Mouse (Mus musculus) heart, embryonic 13.5 days (tissue): ENCODE results near the gene 1700001C19Rik. TPM values are rescaled to one million over a fixed set of nuclear protein-coding genes. Genes with fewer than 3 reads are reported as not detected.

Source experiments
- ATAC-seq: fragments of 200-750 bp; cut with Nextera tagmentation; 2 replicates; pipeline ENCODE4 v1.8.0; 2017; ENCODE audit warnings: moderate TSS enrichment; ENCODE audit not compliant: insufficient number of reproducible peaks, low FRiP score, low TSS enrichment; ENCODE audit errors: extremely low read depth
- H3K27ac ChIP-seq: fragments of 300-500 bp; sonication (generic); replicated peaks from 2 replicates; pipeline ENCODE4 v1.5.1; 2015; ENCODE audit warnings: moderate library complexity, mild to moderate bottlenecking, inconsistent platforms
- H3K27me3 ChIP-seq: fragments of 300-500 bp; sonication (generic); replicated peaks from 2 replicates; pipeline ENCODE4 v1.6.1; 2015; ENCODE audit warnings: mild to moderate bottlenecking, inconsistent platforms
- H3K36me3 ChIP-seq: fragments of 300-500 bp; sonication (generic); 2 replicates; pipeline ENCODE4 v1.6.1; 2015; ENCODE audit warnings: mild to moderate bottlenecking, inconsistent platforms
- H3K4me1 ChIP-seq: fragments of 300-500 bp; sonication (generic); 2 replicates; pipeline ENCODE4 v1.6.1; 2015; ENCODE audit warnings: inconsistent platforms
- H3K4me2 ChIP-seq: fragments of 300-500 bp; sonication (generic); 2 replicates; pipeline ENCODE4 v1.6.1; 2015; ENCODE audit warnings: inconsistent platforms, mild to moderate bottlenecking, moderate library complexity
- H3K4me3 ChIP-seq: fragments of 300-500 bp; sonication (generic); 2 replicates; pipeline ENCODE4 v1.5.1; 2015; ENCODE audit warnings: moderate library complexity, mild to moderate bottlenecking, inconsistent platforms
- H3K9ac ChIP-seq: fragments of 300-500 bp; sonication (generic); 2 replicates; pipeline ENCODE4 v1.6.1; 2015; ENCODE audit warnings: inconsistent platforms, mild to moderate bottlenecking, moderate library complexity
- H3K9me3 ChIP-seq: fragments of 300-500 bp; sonication (generic); 2 replicates; pipeline ENCODE4 v1.6.1; 2016; ENCODE audit warnings: inconsistent platforms
- WGBS: fragments of 180-500 bp; shearing (Covaris S2); methylation state at CpG from one replicate; pipeline ENCODE4 v1.1.7; 2015; ENCODE audit warnings: mixed read lengths; 5-methylcytosine and 5-hydroxymethylcytosine counted together
- polyA plus RNA-seq: library from polyadenylated mRNA; unstranded; fragments of >200 nt; fragmentation: Nextera tagmentation; extraction: Ambion mirVana; gene quantifications from 2 replicates; pipeline ENCODE4 v1.2.1, GENCODE M21; 2015

The 1700001C19Rik gene
- polyA plus RNA-seq, 1 experiment from 2014 or later = 0.66 TPM

DNA sequence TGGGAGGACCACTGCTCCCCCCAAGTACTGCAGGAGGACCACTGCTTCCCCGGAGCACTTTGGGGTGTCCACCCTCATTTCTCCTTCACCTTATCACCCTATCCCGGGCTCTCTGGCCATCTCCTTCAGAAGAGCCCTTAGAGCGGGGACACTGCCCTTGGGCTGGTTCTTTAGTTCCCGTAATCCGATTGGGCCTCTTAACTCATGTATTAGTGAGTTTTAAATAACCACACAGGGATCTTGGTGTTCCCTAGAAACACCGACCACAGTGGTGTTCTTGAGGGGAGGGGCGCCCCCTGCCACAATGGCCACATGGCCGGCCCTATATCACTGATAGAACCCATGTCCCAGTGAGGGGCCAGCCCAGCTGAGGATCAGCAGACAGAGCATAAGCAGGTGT is 38.1 kb downstream of the 1700001C19Rik start:
- Histone ChIP-seq H3K4me1 (peaks cover 12% of the 10 kb centered on the region), H3K9me3 (no peaks in the 10 kb centered on the region), H3K4me3 (no peak overlapping the region), H3K27ac (no peak overlapping the region), H3K4me2 (no peak overlapping the region), H3K36me3 (no peaks in the 10 kb centered on the region), H3K9ac (no peak overlapping the region), H3K27me3 (peaks cover 61% of the 10 kb centered on the region)
- WGBS = 71% methylated on average over 8 of the region's 8 CpGs
- no peak for ATAC-seq

DNA sequence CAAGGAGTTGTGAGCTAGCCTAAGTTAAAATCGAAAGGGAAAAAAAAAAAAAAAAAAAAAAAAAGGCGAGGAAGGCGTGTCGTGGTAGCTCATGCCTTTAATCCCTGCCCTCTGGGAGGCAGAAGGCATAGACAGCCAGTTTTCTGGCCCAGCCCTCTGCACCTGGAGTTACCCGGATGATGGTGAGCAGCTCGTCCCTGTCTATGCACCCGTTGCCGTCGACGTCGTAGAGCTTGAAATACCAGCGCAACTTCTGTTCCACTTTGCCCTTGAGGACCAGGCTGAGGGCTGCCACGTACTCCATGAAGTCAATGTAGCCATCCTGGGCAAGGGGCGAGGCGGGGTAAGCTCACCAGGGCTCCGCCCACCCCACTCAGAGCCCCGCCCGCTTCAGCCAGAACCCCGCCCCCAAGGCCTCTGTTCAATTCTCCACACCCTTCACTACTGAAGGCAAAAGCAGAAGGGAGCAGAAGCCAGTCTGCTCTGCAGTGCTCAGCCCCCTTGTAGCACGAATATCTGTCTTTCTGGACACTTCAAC is 41.7 kb downstream of the 1700001C19Rik start:
- Histone ChIP-seq H3K4me3 (peak overlapping the region; percentile 38), H3K4me2 (peak overlapping the region; percentile 65), H3K9ac (peak overlapping the region; percentile 70), H3K4me1 (peaks cover 12% of the 10 kb centered on the region), H3K9me3 (no peaks in the 10 kb centered on the region), H3K27ac (no peak overlapping the region), H3K27me3 (peaks cover 68% of the 10 kb centered on the region), H3K36me3 (no peaks in the 10 kb centered on the region)
- ATAC-seq = no peak
- 2% methylated on average over 20 of the region's 20 CpGs for WGBS

DNA sequence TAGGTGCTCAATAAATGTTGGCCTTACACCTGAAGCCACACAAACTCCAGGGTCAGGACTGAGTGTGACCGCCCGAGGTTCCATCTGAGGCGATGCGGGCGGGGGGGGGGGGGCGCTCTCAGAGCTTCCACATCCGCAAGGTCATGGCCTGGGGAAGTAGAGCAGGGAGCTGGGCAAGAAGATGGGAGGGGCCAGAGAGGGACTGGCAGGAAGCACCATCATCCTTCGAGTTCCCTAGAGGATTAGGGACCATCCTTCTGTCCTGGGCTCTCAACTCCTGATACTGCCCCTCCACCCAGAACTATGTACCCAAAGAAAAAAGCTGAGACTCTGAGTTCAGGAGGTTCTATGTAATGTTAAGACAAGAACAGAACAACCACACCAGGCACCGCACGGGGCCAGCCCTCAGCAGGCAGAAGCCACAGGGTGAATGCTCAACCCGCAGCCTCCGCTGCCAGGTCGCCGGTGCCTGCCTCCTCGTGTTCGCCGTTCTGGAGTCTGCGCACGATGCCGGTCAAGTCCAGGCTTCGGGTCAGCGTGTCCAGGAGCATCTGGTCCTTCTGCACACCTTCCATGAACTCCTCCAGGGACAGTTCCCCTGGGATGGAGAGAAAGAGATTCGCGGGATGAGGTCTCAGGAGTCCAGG is 42.8 kb downstream of the 1700001C19Rik start:
- H3K4me1 ChIP-seq = peaks cover 12% of the 10 kb centered on the region
- H3K27ac ChIP-seq = no peak overlapping the region
- H3K4me3 ChIP-seq = peak overlapping the region; percentile 38
- H3K36me3 ChIP-seq = no peaks in the 10 kb centered on the region
- H3K4me2 ChIP-seq = peak overlapping the region; percentile 65
- H3K9ac ChIP-seq = peak overlapping the region; percentile 70
- peaks cover 58% of the 10 kb centered on the region for H3K27me3 ChIP-seq
- ATAC-seq = no peak
- no peaks in the 10 kb centered on the region for H3K9me3 ChIP-seq
- 19% methylated on average over 24 of the region's 24 CpGs for WGBS

DNA sequence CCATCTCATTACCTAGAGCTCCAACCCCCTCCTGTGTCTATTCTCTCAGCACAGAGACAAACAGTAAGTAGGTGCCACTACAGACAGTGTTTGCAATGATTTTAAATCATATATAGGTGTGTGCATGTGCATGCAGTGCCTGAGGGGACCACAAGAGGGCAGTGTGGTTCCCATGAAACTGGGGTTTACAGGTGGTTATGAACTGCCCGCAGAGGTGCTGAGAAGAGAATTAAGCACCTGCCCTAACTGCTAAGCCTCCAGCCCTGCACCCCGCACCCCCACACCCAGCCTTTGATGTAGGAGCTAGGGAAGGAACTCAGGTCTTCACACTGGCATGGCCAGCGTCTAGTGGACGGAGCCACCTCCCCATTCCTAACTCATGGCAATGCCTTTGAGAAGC is 50.5 kb downstream of the 1700001C19Rik start:
- Histone ChIP-seq H3K9me3 (0 out of 2 replicates have a peak, but pooled peaks cover 7% of the 10 kb centered on the region), H3K4me1 (no peaks in the 10 kb centered on the region), H3K4me2 (no peak overlapping the region), H3K4me3 (no peak overlapping the region), H3K27ac (no peak overlapping the region), H3K27me3 (peaks cover 6% of the 10 kb centered on the region; the same call in 1 of the 2 replicates), H3K9ac (no peak overlapping the region), H3K36me3 (peaks cover 10% of the 10 kb centered on the region)
- 63% methylated on average over 4 of the region's 4 CpGs for WGBS
- no peak for ATAC-seq

DNA sequence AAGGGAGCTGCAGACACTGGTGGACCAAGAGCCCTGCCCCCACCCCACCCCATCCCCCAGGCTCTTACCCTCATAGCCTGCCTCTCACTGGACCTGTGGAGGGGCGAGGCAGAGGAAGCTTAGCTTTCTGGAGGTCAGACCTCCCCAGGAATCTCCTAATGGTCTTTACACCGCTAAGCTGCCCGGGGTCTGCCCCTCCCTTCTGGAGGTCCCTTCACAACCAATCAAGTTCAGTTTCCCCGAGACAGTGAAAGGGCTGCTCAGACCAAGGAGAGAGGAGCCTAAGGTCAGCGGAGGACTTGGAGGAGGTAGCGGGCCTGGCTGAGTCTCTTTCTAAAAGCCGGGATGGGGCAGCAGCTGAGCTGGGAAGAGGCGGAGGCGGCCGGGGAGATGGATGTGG is 52.0 kb downstream of the 1700001C19Rik start, which contains the start of gene Guca1b:
Guca1b (plus strand) TSS at position 249 of the 400 bp plus-strand sequence.
- Histone ChIP-seq H3K27ac (no peak within 1 kb of the TSS), H3K4me1 (no peaks in the 10 kb centered on the region), H3K4me2 (no peak within 1 kb of the TSS), H3K27me3 (0 out of 2 replicates have a peak, but pooled peaks cover 4% of the 10 kb centered on the region), H3K9ac (no peak within 1 kb of the TSS), H3K9me3 (0 out of 2 replicates have a peak, but pooled peaks cover 7% of the 10 kb centered on the region), H3K4me3 (no peak within 1 kb of the TSS), H3K36me3 (peaks cover 25% of the 10 kb centered on the region)
- 33% methylated on average over 10 of the region's 10 CpGs for WGBS
- ATAC-seq = no peak

DNA sequence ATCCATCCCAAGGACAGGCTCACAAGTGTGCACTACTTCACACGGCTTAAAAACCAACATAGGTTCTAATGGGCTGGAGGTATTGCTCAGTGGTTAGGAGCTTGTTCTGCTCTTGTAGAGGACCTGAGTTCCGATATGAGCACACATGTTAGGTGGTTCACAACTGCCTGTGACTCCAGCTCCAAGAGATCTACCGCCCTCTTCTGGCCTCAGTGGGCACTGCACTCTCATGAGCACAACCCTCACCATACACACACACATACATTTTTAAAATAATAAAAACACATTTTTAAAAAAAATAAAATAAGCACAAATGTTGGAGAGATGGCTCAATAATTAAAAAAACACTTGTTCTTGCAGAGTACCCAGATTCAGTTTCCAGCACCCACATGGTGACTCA is 53.1 kb downstream of the 1700001C19Rik start:
- no peak overlapping the region for H3K4me2 ChIP-seq
- H3K4me1 ChIP-seq = no peaks in the 10 kb centered on the region
- 0 out of 2 replicates have a peak, but pooled peaks cover 7% of the 10 kb centered on the region for H3K9me3 ChIP-seq
- 0 out of 2 replicates have a peak, but pooled peaks cover 4% of the 10 kb centered on the region for H3K27me3 ChIP-seq
- 89% methylated on average over 3 of the region's 3 CpGs for WGBS
- H3K9ac ChIP-seq = no peak overlapping the region
- H3K27ac ChIP-seq = no peak overlapping the region
- ATAC-seq = no peak
- no peak overlapping the region for H3K4me3 ChIP-seq
- peaks cover 36% of the 10 kb centered on the region for H3K36me3 ChIP-seq

DNA sequence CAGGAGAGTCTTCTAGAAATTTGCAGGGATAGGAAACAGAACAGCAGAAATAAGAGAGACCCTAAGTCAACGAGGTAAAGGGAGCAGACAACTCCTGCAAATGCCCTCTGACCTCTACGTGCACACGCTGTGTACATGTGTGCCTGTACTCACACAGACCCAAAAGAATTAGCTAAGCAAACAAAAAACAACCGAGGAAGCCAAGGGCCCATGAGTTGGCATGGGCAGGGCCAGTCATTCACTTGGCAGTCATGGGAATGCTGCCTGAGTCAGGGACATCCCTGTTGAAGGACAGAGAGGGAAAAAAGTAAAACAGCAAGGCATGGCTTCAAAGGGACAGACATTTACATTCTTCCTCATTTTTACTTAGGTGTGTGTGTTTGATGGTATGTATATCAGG is 53.9 kb downstream of the 1700001C19Rik start:
- Histone ChIP-seq H3K9ac (no peak overlapping the region), H3K4me1 (no peaks in the 10 kb centered on the region), H3K9me3 (0 out of 2 replicates have a peak, but pooled peaks cover 7% of the 10 kb centered on the region), H3K4me3 (no peak overlapping the region), H3K4me2 (no peak overlapping the region), H3K36me3 (peaks cover 44% of the 10 kb centered on the region), H3K27ac (no peak overlapping the region), H3K27me3 (0 out of 2 replicates have a peak, but pooled peaks cover 4% of the 10 kb centered on the region)
- WGBS = 89% methylated on average over 4 of the region's 4 CpGs
- ATAC-seq = no peak

DNA sequence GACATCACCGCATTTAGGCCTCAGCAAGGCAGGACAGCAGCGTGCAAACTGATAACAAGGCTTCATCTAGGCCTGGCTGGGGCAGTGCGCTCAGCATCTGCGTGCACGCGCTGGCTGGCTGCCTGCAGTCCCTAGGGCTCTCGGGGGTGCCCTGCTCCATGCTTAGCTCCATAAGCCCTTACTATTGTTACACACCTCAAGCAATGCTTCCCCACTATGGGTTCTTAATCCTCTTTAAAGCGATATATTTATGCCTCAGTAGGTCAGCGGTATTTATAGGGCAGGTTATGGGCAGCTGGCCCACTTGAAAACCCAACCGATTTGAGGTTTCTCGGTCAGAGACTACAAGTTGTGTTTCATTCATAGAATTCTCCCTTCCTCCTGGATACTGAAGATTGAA is 55.3 kb downstream of the 1700001C19Rik start:
- Histone ChIP-seq H3K4me1 (no peaks in the 10 kb centered on the region), H3K27me3 (0 out of 2 replicates have a peak, but pooled peaks cover 4% of the 10 kb centered on the region), H3K27ac (no peak overlapping the region), H3K9me3 (0 out of 2 replicates have a peak, but pooled peaks cover 7% of the 10 kb centered on the region), H3K36me3 (peaks cover 57% of the 10 kb centered on the region), H3K4me2 (no peak overlapping the region), H3K9ac (no peak overlapping the region), H3K4me3 (no peak overlapping the region)
- 77% methylated on average over 11 of the region's 11 CpGs for WGBS
- ATAC-seq = no peak

DNA sequence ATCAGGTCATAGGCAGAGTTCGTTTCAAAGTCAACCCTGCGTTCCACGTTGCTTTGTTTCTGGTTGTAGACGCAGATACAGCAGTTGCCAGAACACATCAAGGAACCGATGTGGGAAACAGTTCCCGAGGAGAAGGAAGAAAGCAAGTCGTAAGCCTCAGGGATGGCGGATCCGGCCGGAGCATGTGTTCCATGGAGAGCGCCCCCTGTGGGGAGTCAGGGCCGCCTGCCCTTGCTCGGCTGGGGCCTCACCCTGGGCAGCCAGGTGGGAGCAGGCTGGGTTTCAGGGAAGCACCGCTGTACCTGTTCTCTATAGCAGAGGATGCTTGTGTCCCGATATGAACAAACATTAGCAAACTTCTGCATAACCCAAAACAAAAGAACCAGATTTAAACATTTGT is 59.0 kb downstream of the 1700001C19Rik start:
- H3K27me3 ChIP-seq = no peaks in the 10 kb centered on the region
- H3K4me2 ChIP-seq = no peak overlapping the region
- H3K9me3 ChIP-seq = no peaks in the 10 kb centered on the region
- no peak for ATAC-seq
- no peaks in the 10 kb centered on the region for H3K4me1 ChIP-seq
- no peak overlapping the region for H3K4me3 ChIP-seq
- no peak overlapping the region for H3K9ac ChIP-seq
- no peak overlapping the region for H3K27ac ChIP-seq
- WGBS = 81% methylated on average over 15 of the region's 15 CpGs
- peaks cover 89% of the 10 kb centered on the region for H3K36me3 ChIP-seq

DNA sequence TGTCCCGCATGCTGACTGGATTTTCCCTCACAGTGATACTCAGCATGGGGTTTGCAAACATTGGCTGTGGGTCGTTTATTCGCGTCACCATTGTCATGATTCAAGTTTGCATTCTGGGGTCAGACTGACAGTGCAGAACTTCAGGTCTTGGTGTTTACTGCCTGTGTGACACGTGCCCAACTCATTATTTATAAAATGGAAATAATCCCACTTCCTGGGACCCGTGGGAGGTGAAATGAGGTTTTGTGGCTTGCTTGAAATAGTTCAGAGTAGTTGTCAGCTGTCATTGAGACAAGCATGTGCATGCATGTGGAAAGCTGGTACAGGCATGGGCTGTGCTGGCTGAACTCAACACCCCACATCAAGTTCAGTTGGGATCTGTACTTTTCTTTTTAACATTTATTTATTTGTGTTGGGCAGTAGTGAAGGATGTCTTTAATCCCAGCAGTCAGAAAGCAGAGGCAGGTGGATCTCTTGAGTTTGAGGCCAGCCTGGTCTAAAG is 60.3 kb downstream of the 1700001C19Rik start:
- no peaks in the 10 kb centered on the region for H3K9me3 ChIP-seq
- no peaks in the 10 kb centered on the region for H3K4me1 ChIP-seq
- H3K9ac ChIP-seq = no peak overlapping the region
- H3K4me2 ChIP-seq = no peak overlapping the region
- H3K27ac ChIP-seq = no peak overlapping the region
- H3K4me3 ChIP-seq = no peak overlapping the region
- 91% methylated on average over 6 of the region's 6 CpGs for WGBS
- ATAC-seq = no peak
- no peaks in the 10 kb centered on the region for H3K27me3 ChIP-seq
- peaks cover 98% of the 10 kb centered on the region for H3K36me3 ChIP-seq

DNA sequence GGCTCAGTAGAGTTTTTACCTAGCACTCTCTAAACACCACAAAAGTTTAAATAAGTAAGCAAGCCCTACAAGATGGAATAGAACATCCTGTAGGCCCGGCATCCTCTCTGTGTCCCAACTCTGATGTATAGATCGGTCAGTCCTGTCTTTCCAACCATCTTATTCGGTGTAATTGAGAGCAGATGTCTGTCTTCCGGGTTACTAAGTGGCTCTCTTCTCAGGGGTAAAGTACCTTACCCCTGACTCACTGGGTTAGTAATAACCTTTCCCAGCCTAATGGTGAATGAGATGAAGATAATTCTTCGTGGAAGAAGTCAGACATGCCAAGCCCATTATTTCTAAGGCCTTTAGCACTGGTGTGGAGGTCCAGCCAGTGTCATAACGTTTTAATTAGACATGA is 63.2 kb downstream of the 1700001C19Rik start:
- no peaks in the 10 kb centered on the region for H3K9me3 ChIP-seq
- ATAC-seq = no peak
- 86% methylated on average over 6 of the region's 6 CpGs for WGBS

More for the DNA sequence above, 63.2 kb downstream of the 1700001C19Rik start:
- Histone ChIP-seq H3K36me3 (peaks cover 69% of the 10 kb centered on the region), H3K9ac (no peak overlapping the region), H3K4me1 (peaks cover 13% of the 10 kb centered on the region), H3K27me3 (no peaks in the 10 kb centered on the region), H3K27ac (no peak overlapping the region), H3K4me3 (no peak overlapping the region), H3K4me2 (no peak overlapping the region)
